Mouse (Mus musculus) cortical plate, adult 2 months (tissue): Measurements from ENCODE around the gene Camk1d.

Experiments used
- CTCF ChIP-seq: fragments of 200-500 bp; IDR thresholded peaks from 2 replicates; pipeline ENCODE4 v1.5.1; 2011; ENCODE audit warnings: mild to moderate bottlenecking, control low read depth, low read length; ENCODE audit not compliant: insufficient read depth; ENCODE audit errors: extremely low read depth
- POLR2A ChIP-seq: fragments of 200-500 bp; IDR thresholded peaks from 2 replicates; pipeline ENCODE4 v1.6.1; 2011; ENCODE audit warnings: mild to moderate bottlenecking, low read length, control low read depth; ENCODE audit not compliant: insufficient read depth; ENCODE audit errors: extremely low read depth

GRCm38 (mm10) chr2:5561446-5561845 lies 152.9 kb downstream of the Camk1d start:
- TF ChIP-seq CTCF: no peak
- TF ChIP-seq POLR2A: no peak
